Mouse (Mus musculus) kidney, postnatal 25 days (tissue): ENCODE measurements around the gene Srp14.

Experiments used
- DNase-seq, 2 experiments: peaks; one replicate each; pipeline ENCODE4 v3.0.0; 2021; ENCODE audit warnings: mixed read lengths in 2 of 2

The Srp14 gene

GRCm38 (mm10) chr2:118490241-118491091, 11.0 kb upstream of the Srp14 start:
- peak; percentile 88 to 91 for DNase-seq

GRCm38 (mm10) chr2:118487806-118488205, 8.3 kb upstream of the Srp14 start:
- DNase-seq: peak in 1 of 2 experiments; percentile 69

- peak; percentile 85 to 93 for DNase-seq
Observed at GRCm38 (mm10) chr2:118486933-118487332, 7.4 kb upstream of the Srp14 start.

- DNase-seq: no peak
Observed at GRCm38 (mm10) chr2:118485415-118485814, 5.9 kb upstream of the Srp14 start.

- no peak for DNase-seq
Observed at GRCm38 (mm10) chr2:118484386-118484898, 4.9 kb upstream of the Srp14 start.

- no peak for DNase-seq
Observed at GRCm38 (mm10) chr2:118483032-118483431, 3.5 kb upstream of the Srp14 start.

- DNase-seq: no peak
Observed at GRCm38 (mm10) chr2:118480886-118481285, 1.4 kb upstream of the Srp14 start.

- DNase-seq: no peak
Observed at GRCm38 (mm10) chr2:118478833-118479549, 520 bp downstream of the Srp14 start.

- DNase-seq: no peak
Observed at GRCm38 (mm10) chr2:118468354-118468753, 11.2 kb downstream of the Srp14 start.

- DNase-seq: no peak
Observed at GRCm38 (mm10) chr2:118466601-118467000, 12.9 kb downstream of the Srp14 start.

GRCm38 (mm10) chr2:118465894-118466293, 13.6 kb downstream of the Srp14 start:
- no peak for DNase-seq

- DNase-seq: no peak
Observed at GRCm38 (mm10) chr2:118464450-118464849, 15.1 kb downstream of the Srp14 start.

GRCm38 (mm10) chr2:118463480-118463879, 16.0 kb downstream of the Srp14 start:
- no peak for DNase-seq

GRCm38 (mm10) chr2:118461480-118462165, 17.9 kb downstream of the Srp14 start:
- DNase-seq: no peak

GRCm38 (mm10) chr2:118457463-118458261, 21.8 kb downstream of the Srp14 start:
- no peak for DNase-seq

GRCm38 (mm10) chr2:118457029-118457428, 22.5 kb downstream of the Srp14 start:
- DNase-seq: no peak

GRCm38 (mm10) chr2:118451056-118451455, 28.5 kb downstream of the Srp14 start:
- DNase-seq: no peak

GRCm38 (mm10) chr2:118448181-118448580, 31.3 kb downstream of the Srp14 start:
- DNase-seq: no peak

- no peak for DNase-seq
Observed at GRCm38 (mm10) chr2:118445696-118446674, 33.5 kb downstream of the Srp14 start.

- no peak for DNase-seq
Observed at GRCm38 (mm10) chr2:118442723-118443122, 36.8 kb downstream of the Srp14 start.

- DNase-seq: no peak
Observed at GRCm38 (mm10) chr2:118442172-118442571, 37.3 kb downstream of the Srp14 start.
